16 mouse cellular contexts compared by ENCODE assay signal in the genomic region with DNA sequence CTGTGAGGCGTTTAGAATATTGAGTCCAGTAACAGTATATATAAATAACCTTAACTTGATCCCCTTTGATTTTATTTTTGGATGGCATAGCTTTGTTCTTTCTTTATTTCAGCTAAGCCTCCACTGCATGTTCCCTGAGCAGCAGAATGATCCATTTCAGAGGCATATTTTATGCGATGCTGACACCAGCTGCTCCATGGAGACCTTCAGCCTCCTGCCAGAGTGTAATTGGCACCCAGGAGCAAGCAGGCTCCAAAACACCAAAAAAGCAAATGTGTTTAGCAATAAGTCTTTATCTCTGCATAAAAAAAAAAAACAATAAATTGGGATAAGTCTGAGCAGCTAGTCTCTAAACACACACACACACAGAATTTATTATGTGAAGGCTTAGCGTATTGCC.
"Had no signal": no experiment of that assay in that cellular context is flagged by ENCODE, and none has a peak within 500 bp of the region (broad histone marks: within the 10 kb centered on the region; RNA-seq: fewer than 3 reads in every experiment).

No protein-coding gene starts in this region.

- H3K9me3 ChIP-seq: intestine, embryonic 15.5 days; kidney, embryonic 15.5 days; limb, embryonic 12.5 days; liver, embryonic 13.5 days; lung, embryonic 15.5 days; midbrain, embryonic 13.5 days; neural tube, embryonic 12.5 days had no signal

- H3K27me3 ChIP-seq: intestine, embryonic 15.5 days; kidney, embryonic 15.5 days; limb, embryonic 12.5 days; liver, embryonic 13.5 days; lung, embryonic 15.5 days; midbrain, embryonic 13.5 days; neural tube, embryonic 12.5 days had no signal

- H3K4me1 ChIP-seq: intestine, embryonic 15.5 days; kidney, embryonic 15.5 days; liver, embryonic 13.5 days; lung, embryonic 15.5 days; midbrain, embryonic 13.5 days; neural tube, embryonic 12.5 days had no signal

- H3K27ac ChIP-seq: intestine, embryonic 15.5 days; kidney, embryonic 15.5 days; limb, embryonic 12.5 days; liver, embryonic 13.5 days; lung, embryonic 15.5 days; macrophage; midbrain, embryonic 13.5 days; neural tube, embryonic 12.5 days; stomach, postnatal 0 days had no signal

- DNase-seq: kidney, adult 2 months; kidney, postnatal 36 days; liver; liver, embryonic 13.5 days; liver, postnatal 0 days; lung, postnatal 14 days; thymus, adult 18-20 months; thymus, postnatal 36 days had no signal

- H3K36me3 ChIP-seq: intestine, embryonic 15.5 days; kidney, embryonic 15.5 days; limb, embryonic 12.5 days; liver, embryonic 13.5 days; lung, embryonic 15.5 days; midbrain, embryonic 13.5 days; neural tube, embryonic 12.5 days had no signal

- H3K4me2 ChIP-seq: intestine, embryonic 15.5 days; kidney, embryonic 15.5 days; limb, embryonic 12.5 days; liver, embryonic 13.5 days; lung, embryonic 15.5 days; midbrain, embryonic 13.5 days; neural tube, embryonic 12.5 days had no signal

- H3K4me3 ChIP-seq: intestine, embryonic 15.5 days; kidney, embryonic 15.5 days; limb, embryonic 12.5 days; liver, embryonic 13.5 days; lung, embryonic 15.5 days; midbrain, embryonic 13.5 days; neural tube, embryonic 12.5 days had no signal

- H3K9ac ChIP-seq: intestine, embryonic 15.5 days; kidney, embryonic 15.5 days; limb, embryonic 12.5 days; liver, embryonic 13.5 days; liver, postnatal 0 days; lung, embryonic 15.5 days; midbrain, embryonic 13.5 days; neural tube, embryonic 12.5 days had no signal

- ATAC-seq: intestine, embryonic 15.5 days; liver, postnatal 0 days; midbrain, embryonic 13.5 days had no signal
